Mouse (Mus musculus) heart, adult 2 months (tissue): Measurements from ENCODE around the gene Tiprl. TPM values are rescaled to one million over a fixed set of nuclear protein-coding genes. Genes with fewer than 3 reads are reported as not detected.

Experiments
- DNase-seq, 2 experiments: peaks; one replicate each; pipeline ENCODE4 v3.0.0; 2021
- H3K27ac ChIP-seq: fragments of 200-600 bp; 2 replicates; pipeline ENCODE4 v1.8.1; 2022
- H3K27me3 ChIP-seq: fragments of 200-500 bp; 2 replicates; pipeline ENCODE4 v1.6.1; 2012; ENCODE audit warnings: mild to moderate bottlenecking, low read length, inconsistent platforms, mixed read lengths; ENCODE audit not compliant: control insufficient read depth, insufficient read depth
- H3K36me3 ChIP-seq: fragments of 200-500 bp; 2 replicates; pipeline ENCODE4 v1.6.1; 2012; ENCODE audit warnings: low read length, inconsistent platforms; ENCODE audit not compliant: control insufficient read depth, insufficient read depth
- H3K4me1 ChIP-seq: fragments of 200-500 bp; 2 replicates; pipeline ENCODE4 v1.6.1; 2011; ENCODE audit warnings: low read length; ENCODE audit not compliant: control insufficient read depth, insufficient read depth
- H3K4me3 ChIP-seq: fragments of 200-600 bp; 2 replicates; pipeline ENCODE4 v1.8.1; 2022
- H3K79me2 ChIP-seq: fragments of 200-500 bp; replicated peaks from 2 replicates; pipeline ENCODE4 v1.6.1; 2012; ENCODE audit warnings: mild to moderate bottlenecking, inconsistent platforms, low read length, moderate library complexity, mixed read lengths; ENCODE audit not compliant: control insufficient read depth, insufficient read depth
- H3K9ac ChIP-seq: fragments of 200-500 bp; 2 replicates; pipeline ENCODE4 v1.6.1; 2012; ENCODE audit warnings: low read depth, mild to moderate bottlenecking, control low read depth, inconsistent platforms, low read length, mixed read lengths
- CTCF ChIP-seq: fragments of 200-600 bp; IDR thresholded peaks from 2 replicates; pipeline ENCODE4 v1.8.1; 2022; ENCODE audit warnings: antibody characterized with exemption, mild to moderate bottlenecking, moderate library complexity
- EP300 ChIP-seq: fragments of 200-500 bp; IDR thresholded peaks from 2 replicates; pipeline ENCODE4 v1.6.1; 2011; ENCODE audit warnings: low read depth, low read length, control low read depth; ENCODE audit not compliant: insufficient read depth
- POLR2A ChIP-seq: fragments of 200-500 bp; IDR thresholded peaks from 2 replicates; pipeline ENCODE4 v1.6.1; 2011; ENCODE audit warnings: mild to moderate bottlenecking, low read depth, low read length, control low read depth; ENCODE audit not compliant: insufficient read depth
- WGBS: fragments of 180-500 bp; shearing (Covaris S2); methylation state at CpG from one replicate; pipeline ENCODE4 v1.1.7; 2018; 5-methylcytosine and 5-hydroxymethylcytosine counted together
- intact Hi-C: fragments of 180-260 bp; cut with DNase I; formaldehyde crosslinking; loops from one replicate; pipeline ENCODE4 v1.15.1; 2025
- polyA plus RNA-seq: library from polyadenylated mRNA; depleted of rRNA; stranded (reverse); fragments of >200 nt; gene quantifications from 2 replicates; pipeline ENCODE4 v1.2.3, GENCODE M21; 2012
- total RNA-seq, 2 experiments: library from RNA; stranded (reverse); gene quantifications; 2 replicates each; pipeline ENCODE4 v1.2.3; 2021

Gene Tiprl
- total and polyA plus RNA-seq, 3 experiments = 17.6 to 37.2 (median 36.1) TPM

DNA sequence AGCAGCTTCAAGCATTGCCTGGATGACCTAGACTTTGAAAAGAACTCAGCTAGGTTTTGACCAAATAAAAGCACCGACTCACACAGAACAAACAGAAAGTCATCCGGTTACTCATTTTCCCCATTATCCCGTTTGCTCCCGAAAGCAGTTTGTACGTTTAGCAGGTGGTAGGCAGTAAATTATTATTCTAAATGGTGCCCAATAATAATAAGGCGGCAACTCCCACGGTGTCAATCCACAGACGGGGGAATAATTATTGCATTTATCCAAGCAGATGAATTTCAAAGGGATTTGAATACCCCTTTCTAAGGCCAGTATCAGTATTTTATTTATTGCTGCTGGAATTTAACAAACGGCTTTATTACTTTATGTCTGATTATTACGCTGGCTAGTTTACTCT lies 43.9 kb upstream of the Tiprl start:
- Histone ChIP-seq H3K27ac (no peak overlapping the region; the same call in 1 of the 2 replicates), H3K9ac (no peak overlapping the region), H3K4me3 (no peak overlapping the region)

DNA sequence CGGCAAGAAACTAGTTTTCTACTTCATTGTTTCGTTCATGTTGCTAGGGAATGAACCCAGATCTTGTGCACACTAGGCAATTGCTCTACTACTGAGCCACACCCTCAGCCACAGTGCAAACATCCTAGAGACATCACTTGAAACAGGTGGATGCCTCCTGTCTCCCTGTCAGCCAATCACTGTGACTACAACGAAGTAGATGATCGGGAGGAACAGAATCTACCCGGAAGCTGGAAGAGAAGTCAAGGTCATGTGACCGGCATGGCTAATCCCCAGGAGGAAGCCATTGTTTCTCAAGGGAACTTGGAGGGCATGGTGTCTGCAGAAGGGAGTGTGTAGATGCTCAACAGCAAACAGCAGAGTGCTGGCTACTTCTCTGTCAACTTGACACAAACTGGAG lies 38.1 kb upstream of the Tiprl start:
- H3K4me1 ChIP-seq = no peaks in the 10 kb centered on the region
- H3K4me3 ChIP-seq = no peak overlapping the region
- DNase-seq = no peak
- no peak for TF ChIP-seq POLR2A
- H3K27me3 ChIP-seq = no peaks in the 10 kb centered on the region
- 69% methylated on average over 6 of the region's 6 CpGs for WGBS
- intact Hi-C loops = no loop called here
- H3K9ac ChIP-seq = no peak overlapping the region
- H3K36me3 ChIP-seq = no peaks in the 10 kb centered on the region
- no peaks in the 10 kb centered on the region for H3K79me2 ChIP-seq
- no peak overlapping the region for H3K27ac ChIP-seq

More for the DNA sequence above, 43.9 kb upstream of the Tiprl start:
- intact Hi-C loops = no loop called here
- H3K4me1 ChIP-seq = no peaks in the 10 kb centered on the region
- no peak for DNase-seq
- no peaks in the 10 kb centered on the region for H3K79me2 ChIP-seq
- H3K36me3 ChIP-seq = no peaks in the 10 kb centered on the region
- no peaks in the 10 kb centered on the region for H3K27me3 ChIP-seq
- TF ChIP-seq POLR2A (no peak), EP300 (no peak), CTCF (no peak)
- WGBS = 83% methylated on average over 10 of the region's 10 CpGs

DNA sequence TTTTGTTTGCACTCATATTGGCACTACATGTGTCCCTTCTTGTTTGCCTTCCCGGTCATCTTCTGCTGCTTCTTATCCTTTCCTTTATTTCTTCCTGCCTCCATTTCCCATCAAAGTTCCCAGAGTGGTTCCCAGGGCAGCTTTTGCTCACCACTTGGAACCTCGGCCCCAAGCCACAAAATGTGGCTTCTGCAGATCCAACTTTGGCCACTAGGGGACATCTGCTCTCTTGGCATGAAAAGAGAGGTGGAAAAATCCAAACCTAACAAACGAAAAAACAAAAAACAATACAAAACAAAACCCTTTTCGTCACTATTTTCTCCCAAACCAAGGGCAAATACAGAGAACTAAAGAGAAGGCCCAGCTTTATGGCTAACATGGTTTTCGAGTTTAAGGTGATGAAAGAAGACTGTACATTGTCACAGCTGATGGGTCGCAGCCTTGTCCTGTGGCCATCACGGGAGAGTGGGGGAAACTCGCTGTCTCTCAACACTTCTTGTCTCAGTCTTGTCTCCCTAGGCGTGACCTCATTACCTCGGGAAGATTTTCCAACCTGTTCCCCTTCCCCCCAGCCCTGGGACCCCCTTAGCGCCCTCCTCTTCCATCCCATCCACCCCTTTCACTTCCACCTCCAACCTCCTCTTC lies 15.4 kb upstream of the Tiprl start:
- TF ChIP-seq POLR2A (no peak), CTCF (peak; percentile 93), EP300 (no peak)
- Histone ChIP-seq H3K9ac (no peak overlapping the region), H3K4me1 (no peaks in the 10 kb centered on the region), H3K27ac (no peak overlapping the region), H3K27me3 (no peaks in the 10 kb centered on the region), H3K36me3 (no peaks in the 10 kb centered on the region), H3K4me3 (peak overlapping the region; percentile 7; the same call in 1 of the 2 replicates), H3K79me2 (no peaks in the 10 kb centered on the region)
- intact Hi-C loops = loop anchor here (1.0 kb wide), 1 partner anchor 68 kb away; no protein-coding TSS in a partner anchor
- peak; percentile 39 to 79 for DNase-seq
- 29% methylated on average over 11 of the region's 11 CpGs for WGBS

DNA sequence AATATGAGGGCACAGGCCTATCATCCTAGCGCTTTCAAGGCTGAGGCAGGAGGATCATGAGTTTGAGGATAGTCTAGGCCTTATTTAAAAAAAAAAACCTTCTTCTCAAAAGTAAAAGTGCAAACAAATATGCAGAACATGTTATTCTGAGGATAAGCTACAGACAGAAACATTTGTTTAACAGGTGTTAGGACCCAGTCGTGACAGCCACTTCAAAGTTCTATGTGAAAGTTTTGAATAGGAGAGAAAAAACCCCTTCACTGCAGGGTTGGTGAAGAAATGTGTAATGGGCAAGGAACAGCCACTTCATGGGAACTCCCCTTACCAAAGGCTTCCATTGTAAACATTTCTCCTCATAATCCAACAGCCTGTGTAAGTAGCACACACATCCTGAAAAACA lies 13.8 kb upstream of the Tiprl start:
- WGBS = 84% methylated on average over 2 of the region's 2 CpGs
- H3K4me3 ChIP-seq = no peak overlapping the region
- H3K27ac ChIP-seq = no peak overlapping the region
- no peaks in the 10 kb centered on the region for H3K36me3 ChIP-seq
- no peaks in the 10 kb centered on the region for H3K79me2 ChIP-seq
- no peaks in the 10 kb centered on the region for H3K27me3 ChIP-seq
- no peak for TF ChIP-seq POLR2A
- no peak for TF ChIP-seq EP300
- TF ChIP-seq CTCF = no peak
- H3K9ac ChIP-seq = no peak overlapping the region
- intact Hi-C loops = no loop called here
- no peak for DNase-seq
- no peaks in the 10 kb centered on the region for H3K4me1 ChIP-seq

- intact Hi-C loops = no loop called here
- no peak for DNase-seq
Observed at GRCm38 (mm10) chr1:165248842-165249241, 12.0 kb upstream of the Tiprl start.

GRCm38 (mm10) chr1:165247788-165248187 lies 11.0 kb upstream of the Tiprl start:
- no peak for DNase-seq
- 95% methylated on average over 3 of the region's 3 CpGs for WGBS
- TF ChIP-seq EP300 = no peak
- intact Hi-C loops = no loop called here
- H3K4me1 ChIP-seq = no peaks in the 10 kb centered on the region
- H3K9ac ChIP-seq = no peak overlapping the region
- H3K4me3 ChIP-seq = no peak overlapping the region
- no peaks in the 10 kb centered on the region for H3K79me2 ChIP-seq
- H3K27me3 ChIP-seq = no peaks in the 10 kb centered on the region
- H3K27ac ChIP-seq = no peak overlapping the region
- no peaks in the 10 kb centered on the region for H3K36me3 ChIP-seq

More at GRCm38 (mm10) chr1:165248842-165249241, 12.0 kb upstream of the Tiprl start:
- WGBS = 45% methylated on average over 4 of the region's 4 CpGs
- Histone ChIP-seq H3K27me3 (no peaks in the 10 kb centered on the region), H3K4me3 (no peak overlapping the region), H3K79me2 (no peaks in the 10 kb centered on the region), H3K36me3 (no peaks in the 10 kb centered on the region), H3K9ac (no peak overlapping the region), H3K27ac (no peak overlapping the region), H3K4me1 (no peaks in the 10 kb centered on the region)
- TF ChIP-seq CTCF = no peak
- no peak for TF ChIP-seq EP300
- TF ChIP-seq POLR2A = no peak
